Mouse (Mus musculus) limb, embryonic 14.5 days (tissue): ENCODE results near the gene Samd4. TPM values are rescaled to one million over a fixed set of nuclear protein-coding genes. Genes with fewer than 3 reads are reported as not detected.

Experiments used
- ATAC-seq: fragments of 200-750 bp; cut with Nextera tagmentation; 2 replicates; pipeline ENCODE4 v1.8.0; 2017; ENCODE audit warnings: low read depth, moderate number of reproducible peaks, moderate TSS enrichment; ENCODE audit not compliant: low FRiP score
- DNase-seq: peaks from one replicate; pipeline ENCODE4 v3.0.0-alpha.2; 2015; ENCODE audit warnings: low spot score
- H3K27ac ChIP-seq: fragments of 300-500 bp; sonication (generic); replicated peaks from 2 replicates; pipeline ENCODE4 v1.5.1; 2014; ENCODE audit warnings: low read depth, mild to moderate bottlenecking, low read length, moderate library complexity, mixed read lengths
- H3K27me3 ChIP-seq: fragments of 300-500 bp; sonication (generic); 2 replicates; pipeline ENCODE4 v1.6.1; 2014; ENCODE audit warnings: low read length, mixed read lengths; ENCODE audit not compliant: control insufficient read depth, insufficient read depth
- H3K36me3 ChIP-seq: fragments of 300-500 bp; sonication (generic); 2 replicates; pipeline ENCODE4 v1.6.1; 2014; ENCODE audit warnings: mild to moderate bottlenecking, low read length, moderate library complexity, mixed read lengths; ENCODE audit not compliant: control insufficient read depth, insufficient read depth
- H3K4me1 ChIP-seq: fragments of 300-500 bp; sonication (generic); 2 replicates; pipeline ENCODE4 v1.6.1; 2014; ENCODE audit warnings: antibody characterized with exemption, low read length, mixed read lengths; ENCODE audit not compliant: control insufficient read depth, insufficient read depth
- H3K4me2 ChIP-seq: fragments of 300-500 bp; sonication (generic); replicated peaks from 2 replicates; pipeline ENCODE4 v1.6.1; 2014; ENCODE audit warnings: low read depth, mild to moderate bottlenecking, low read length, moderate library complexity; ENCODE audit not compliant: severe bottlenecking
- H3K4me3 ChIP-seq: fragments of 300-500 bp; sonication (generic); replicated peaks from 2 replicates; pipeline ENCODE4 v1.5.1; 2014; ENCODE audit warnings: low read length
- H3K9ac ChIP-seq: fragments of 300-500 bp; sonication (generic); 2 replicates; pipeline ENCODE4 v1.6.1; 2014; ENCODE audit warnings: mild to moderate bottlenecking, low read depth, low read length, moderate library complexity; ENCODE audit not compliant: severe bottlenecking
- H3K9me3 ChIP-seq: fragments of 300-500 bp; sonication (generic); 2 replicates; pipeline ENCODE4 v1.6.1; 2016; ENCODE audit warnings: low read length; ENCODE audit not compliant: control insufficient read depth
- POLR2A ChIP-seq: fragments of 200-500 bp; IDR thresholded peaks from 2 replicates; pipeline ENCODE4 v1.8.0; 2012; ENCODE audit warnings: inconsistent platforms, mild to moderate bottlenecking, moderate library complexity, borderline replicate concordance; ENCODE audit not compliant: insufficient read depth, insufficient read length; ENCODE audit errors: extremely low read depth
- WGBS: fragments of 180-500 bp; shearing (Covaris S2); extraction: QIAGEN DNeasy Blood & Tissue Kit; methylation state at CpG from one replicate; pipeline ENCODE4 v1.1.7; 2014; 5-methylcytosine and 5-hydroxymethylcytosine counted together
- microRNA-seq: library from miRNA; unstranded; fragments of <30 nt; microRNA quantifications from one replicate; pipeline ENCODE4, GENCODE M21; 2016
- polyA plus RNA-seq, 2 experiments: library from polyadenylated mRNA; depleted of rRNA in 1 of 2; stranded (reverse) in 1 of 2; unstranded in 1 of 2; fragments of >200 nt; fragmentation: Nextera tagmentation in 1 of 2; extraction: Ambion mirVana in 1 of 2; gene quantifications; 2 replicates each; pipeline versions ENCODE4 v1.2.1 to v1.2.3; 2012 to 2014

Gene Samd4
- polyA plus RNA-seq, 2 experiments: 9.6 to 23.9 TPM

GRCm38 (mm10) chr14:47136637-47137036 is 254.0 kb downstream of the Samd4 start:
- no peak for ATAC-seq
- no peak overlapping the region for H3K9ac ChIP-seq
- H3K4me1 ChIP-seq: no peaks in the 10 kb centered on the region
- no peaks in the 10 kb centered on the region for H3K36me3 ChIP-seq
- no peak overlapping the region for H3K4me3 ChIP-seq
- no peak overlapping the region for H3K4me2 ChIP-seq
- WGBS: 61% methylated on average over 5 of the region's 5 CpGs
- TF ChIP-seq POLR2A: no peak
- H3K27me3 ChIP-seq: no peaks in the 10 kb centered on the region
- no peak for DNase-seq
- H3K9me3 ChIP-seq: no peaks in the 10 kb centered on the region
- no peak overlapping the region for H3K27ac ChIP-seq

DNA sequence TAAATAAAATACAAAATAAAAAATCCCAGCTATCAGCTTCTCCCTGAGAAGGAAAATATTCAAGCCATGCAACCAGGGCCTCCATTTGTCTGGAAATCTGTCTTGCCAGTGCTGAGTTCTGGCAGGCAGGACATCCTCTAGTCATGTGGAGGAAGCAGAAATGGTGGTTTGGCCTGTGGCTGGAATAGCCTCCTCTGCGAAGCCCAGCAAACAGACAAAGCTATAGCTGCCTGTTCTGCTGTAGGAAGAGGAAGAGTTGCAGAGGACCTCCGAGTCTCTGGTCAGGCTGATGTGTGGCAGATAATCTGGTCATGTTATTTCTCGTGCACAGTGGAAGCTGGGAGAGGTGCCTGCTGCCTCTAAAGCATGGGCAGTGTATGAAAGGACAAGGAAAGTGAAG is 256.2 kb downstream of the Samd4 start:
- TF ChIP-seq POLR2A: no peak
- Histone ChIP-seq H3K9ac (no peak overlapping the region), H3K4me1 (no peaks in the 10 kb centered on the region), H3K27ac (no peak overlapping the region), H3K27me3 (no peaks in the 10 kb centered on the region), H3K4me2 (no peak overlapping the region), H3K9me3 (no peaks in the 10 kb centered on the region), H3K36me3 (no peaks in the 10 kb centered on the region), H3K4me3 (no peak overlapping the region)
- WGBS: 84% methylated on average over 3 of the region's 3 CpGs
- DNase-seq (no peak), ATAC-seq (no peak)

- no peak overlapping the region for H3K27ac ChIP-seq
- H3K4me2 ChIP-seq: no peak overlapping the region
- DNase-seq: no peak
- H3K27me3 ChIP-seq: no peaks in the 10 kb centered on the region
- 98% methylated on average over 5 of the region's 5 CpGs for WGBS
- H3K4me1 ChIP-seq: no peaks in the 10 kb centered on the region
- no peak for ATAC-seq
- no peak overlapping the region for H3K9ac ChIP-seq
- no peak for TF ChIP-seq POLR2A
- H3K36me3 ChIP-seq: no peaks in the 10 kb centered on the region
- no peaks in the 10 kb centered on the region for H3K9me3 ChIP-seq
- H3K4me3 ChIP-seq: no peak overlapping the region
Observed at GRCm38 (mm10) chr14:47144326-47144725, 261.7 kb downstream of the Samd4 start.

- no peak for TF ChIP-seq POLR2A
- DNase-seq: no peak
- H3K9ac ChIP-seq: no peak overlapping the region
- H3K36me3 ChIP-seq: no peaks in the 10 kb centered on the region
- whole genome bisulfite sequencing: 85% methylated on average over 6 of the region's 6 CpGs
- no peak for ATAC-seq
- no peaks in the 10 kb centered on the region for H3K27me3 ChIP-seq
- H3K9me3 ChIP-seq: no peaks in the 10 kb centered on the region
- H3K4me3 ChIP-seq: no peak overlapping the region
- no peak overlapping the region for H3K4me2 ChIP-seq
- no peaks in the 10 kb centered on the region for H3K4me1 ChIP-seq
- H3K27ac ChIP-seq: no peak overlapping the region
Observed at GRCm38 (mm10) chr14:47151306-47151705, 268.7 kb downstream of the Samd4 start.

DNA sequence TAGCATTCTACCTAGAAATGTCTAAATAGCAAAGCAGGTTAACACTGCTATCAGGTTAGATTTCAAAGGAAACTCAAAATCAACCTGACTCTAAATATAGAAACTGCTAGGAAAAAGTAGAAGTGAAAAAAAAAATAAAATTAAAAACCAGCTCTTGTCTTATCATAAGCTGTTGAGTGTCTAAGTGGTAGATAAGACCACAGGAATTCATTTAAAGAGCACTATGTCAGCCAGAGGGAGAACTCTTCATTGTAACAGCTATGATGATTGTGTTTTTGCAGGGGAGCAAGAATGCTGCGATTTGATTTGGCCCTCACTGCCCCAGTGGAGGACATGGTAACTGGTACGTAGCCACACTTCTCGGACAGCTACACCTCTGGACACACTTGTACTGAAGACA is 271.6 kb downstream of the Samd4 start:
- Histone ChIP-seq H3K36me3 (no peaks in the 10 kb centered on the region), H3K27me3 (no peaks in the 10 kb centered on the region), H3K4me2 (no peak overlapping the region), H3K4me1 (no peaks in the 10 kb centered on the region), H3K9me3 (no peaks in the 10 kb centered on the region), H3K9ac (no peak overlapping the region), H3K4me3 (no peak overlapping the region), H3K27ac (no peak overlapping the region)
- 92% methylated on average over 3 of the region's 3 CpGs for WGBS
- DNase-seq: no peak
- ATAC-seq: no peak
- TF ChIP-seq POLR2A: no peak

Small RNA genes within 50 kb of the gene (microRNA-seq; reads per million reads assigned to microRNA genes)
- 3.2 reads per million, percentile 7 among the genes with 10 or more reads in this experiment for gene Mir378c

Other genes with a start within 250 kb of the Samd4 start
- 22.2 and 23.4 TPM in 2 replicates for gene Cdkn3, start 122.3 kb upstream of the Samd4 start, polyA plus RNA-seq (2012; rRNA removed)
- gene Cdkn3, start 122.3 kb upstream of the Samd4 start, polyA plus RNA-seq (2014; fragmentation: Nextera tagmentation; extraction: Ambion mirVana): 44.4 and 46.6 TPM in 2 replicates
- gene Cnih1, start 94.4 kb upstream of the Samd4 start, polyA plus RNA-seq (2012; rRNA removed): 104 and 120 TPM in 2 replicates
- gene Cnih1, start 94.4 kb upstream of the Samd4 start, polyA plus RNA-seq (2014; fragmentation: Nextera tagmentation; extraction: Ambion mirVana): 202 and 208 TPM in 2 replicates
- gene Gmfb, start 60.6 kb upstream of the Samd4 start, polyA plus RNA-seq (2012; rRNA removed): 42.3 and 45.3 TPM in 2 replicates
- 82.1 and 83.9 TPM in 2 replicates for gene Gmfb, start 60.6 kb upstream of the Samd4 start, polyA plus RNA-seq (2014; fragmentation: Nextera tagmentation; extraction: Ambion mirVana)
- gene Cgrrf1, start 50.7 kb upstream of the Samd4 start, polyA plus RNA-seq (2012; rRNA removed): 17.2 and 19.5 TPM in 2 replicates
- 25.2 and 26.7 TPM in 2 replicates for gene Cgrrf1, start 50.7 kb upstream of the Samd4 start, polyA plus RNA-seq (2014; fragmentation: Nextera tagmentation; extraction: Ambion mirVana)